Mouse (Mus musculus): ENCODE data around the gene Dmbx1.

- TF ChIP-seq CTCF (IDR thresholded peaks at IDR 0.05; ENCODE audit: low read depth) (no peak), EP300 (IDR thresholded peaks at IDR 0.05; ENCODE audit: low read depth) (no peak)
Observed at GRCm38 (mm10) chr4:115955494-115955775, 15.7 kb upstream of the Dmbx1 start.

Data from liver, embryonic 14.5 days (tissue).